Mouse (Mus musculus): ENCODE measurements at regions not wholly inside any gene's neighbourhood (a gene's known extent, or its start where the extent isn't known, plus 50 kb on each side); places are given as distances from the start of the nearest gene placed in this dataset.
"Not testable (repeated sequence)": the region's sequence is repeated elsewhere in the genome, so short reads cannot be mapped to it uniquely, and the experiment has no call there.

GRCm38 (mm10) chr8:35101701-35102100 is 663.9 kb upstream of the Gm19410 start:
- no peak for ATAC-seq (ENCODE audit: insufficient number of reproducible peaks, insufficient read depth, low FRiP score, low TSS enrichment, low read depth)
- H3K27me3 ChIP-seq, result no peaks in the 10 kb centered on the region
- H3K36me3 ChIP-seq, result no peaks in the 10 kb centered on the region
- no peak overlapping the region for H3K4me3 ChIP-seq
- no peaks in the 10 kb centered on the region for H3K4me1 ChIP-seq
- H3K9me3 ChIP-seq, result no peaks in the 10 kb centered on the region
- no peak overlapping the region for H3K4me2 ChIP-seq
- H3K27ac ChIP-seq, result no peak overlapping the region
- no peak overlapping the region for H3K9ac ChIP-seq
- 61% methylated on average over 5 of the region's 5 CpGs for WGBS

DNA sequence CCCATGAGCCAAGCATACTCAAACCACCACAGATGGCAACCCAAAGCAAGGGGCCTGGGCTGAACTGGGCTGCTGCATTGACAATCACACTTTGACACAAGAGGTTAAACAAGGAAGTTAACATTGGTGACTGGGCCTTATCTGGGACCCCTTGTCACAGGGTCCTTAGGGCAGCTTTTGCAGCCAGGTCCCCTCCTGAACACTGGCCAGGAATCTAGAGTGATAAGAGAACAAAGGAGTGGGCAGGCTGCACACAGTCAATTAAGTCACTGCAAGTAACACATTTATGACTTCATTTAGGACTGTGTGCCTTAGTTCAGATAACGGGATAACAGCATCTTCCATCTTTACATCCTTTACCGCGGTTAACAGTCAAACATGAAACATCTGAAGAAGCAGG is 663.5 kb upstream of the Gm19410 start:
- not testable (repeated sequence) for H3K4me3 ChIP-seq; H3K4me1 ChIP-seq; H3K4me2 ChIP-seq; H3K27me3 ChIP-seq; ATAC-seq (ENCODE audit: insufficient number of reproducible peaks, insufficient read depth, low FRiP score, low TSS enrichment, low read depth); H3K9ac ChIP-seq; H3K9me3 ChIP-seq; H3K36me3 ChIP-seq; H3K27ac ChIP-seq
- WGBS, result 97% methylated on average over 3 of the region's 3 CpGs

DNA sequence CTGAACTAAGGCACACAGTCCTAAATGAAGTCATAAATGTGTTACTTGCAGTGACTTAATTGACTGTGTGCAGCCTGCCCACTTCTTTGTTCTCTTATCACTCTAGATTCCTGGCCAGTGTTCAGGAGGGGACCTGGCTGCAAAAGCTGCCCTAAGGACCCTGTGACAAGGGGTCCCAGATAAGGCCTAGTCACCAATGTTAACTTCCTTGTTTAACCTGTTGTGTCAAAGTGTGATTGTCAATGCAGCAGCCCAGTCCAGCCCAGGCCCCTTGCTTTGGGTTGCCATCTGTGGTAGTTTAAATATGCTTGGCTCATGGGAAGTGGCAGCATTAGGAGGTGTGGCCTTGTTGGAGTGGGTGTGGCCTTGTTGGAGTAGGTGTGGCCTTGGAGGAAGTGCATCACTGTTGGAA is 661.1 kb upstream of the Gm19410 start:
- H3K9me3 ChIP-seq; H3K4me1 ChIP-seq; H3K4me3 ChIP-seq; ATAC-seq (ENCODE audit: insufficient number of reproducible peaks, insufficient read depth, low FRiP score, low TSS enrichment, low read depth); H3K9ac ChIP-seq; H3K36me3 ChIP-seq; H3K27ac ChIP-seq; H3K27me3 ChIP-seq; H3K4me2 ChIP-seq: not testable (repeated sequence)

DNA sequence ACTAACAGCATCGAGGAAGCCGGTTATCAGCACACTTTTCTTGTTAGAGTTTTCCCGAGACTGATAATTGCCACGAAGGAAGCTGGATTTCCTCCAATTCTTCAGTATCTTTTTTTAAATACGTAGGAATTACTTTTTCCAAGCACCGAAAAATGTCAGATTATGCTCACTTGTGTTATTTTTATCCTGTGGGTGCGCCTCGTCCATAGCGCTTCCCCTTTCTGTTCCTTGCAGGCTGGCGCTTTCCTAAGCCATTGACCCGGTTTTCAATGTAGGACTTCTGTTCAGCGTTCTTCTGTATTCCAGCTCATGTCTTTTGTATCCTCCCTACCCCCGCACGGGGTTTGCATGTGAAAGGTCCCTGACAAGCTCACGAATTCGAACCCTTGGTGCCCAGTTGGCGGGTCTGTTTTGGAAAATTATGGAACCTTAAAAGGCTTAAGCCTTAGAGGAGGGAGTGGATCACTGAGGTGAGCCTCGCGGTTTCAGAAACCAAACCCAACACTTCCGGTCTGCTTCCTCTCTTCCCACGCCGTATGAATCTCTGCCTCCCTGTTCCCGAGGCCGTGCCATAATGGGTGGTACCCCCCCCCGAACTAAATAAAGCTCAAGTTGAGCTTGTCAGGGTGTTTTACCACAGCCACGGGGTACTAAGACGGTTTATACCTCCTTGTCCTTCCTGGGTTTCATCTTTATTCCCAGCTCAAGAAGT is 655.9 kb upstream of the Gm19410 start:
- Histone ChIP-seq H3K4me2 (no peak overlapping the region), H3K9me3 (no peaks in the 10 kb centered on the region), H3K27me3 (no peaks in the 10 kb centered on the region), H3K4me1 (0 out of 2 replicates have a peak, but pooled peaks cover 2% of the 10 kb centered on the region), H3K36me3 (no peaks in the 10 kb centered on the region), H3K4me3 (no peak overlapping the region), H3K9ac (no peak overlapping the region), H3K27ac (no peak overlapping the region)
- ATAC-seq (ENCODE audit: insufficient number of reproducible peaks, insufficient read depth, low FRiP score, low TSS enrichment, low read depth), result no peak
- WGBS, result 81% methylated on average over 27 of the region's 27 CpGs

DNA sequence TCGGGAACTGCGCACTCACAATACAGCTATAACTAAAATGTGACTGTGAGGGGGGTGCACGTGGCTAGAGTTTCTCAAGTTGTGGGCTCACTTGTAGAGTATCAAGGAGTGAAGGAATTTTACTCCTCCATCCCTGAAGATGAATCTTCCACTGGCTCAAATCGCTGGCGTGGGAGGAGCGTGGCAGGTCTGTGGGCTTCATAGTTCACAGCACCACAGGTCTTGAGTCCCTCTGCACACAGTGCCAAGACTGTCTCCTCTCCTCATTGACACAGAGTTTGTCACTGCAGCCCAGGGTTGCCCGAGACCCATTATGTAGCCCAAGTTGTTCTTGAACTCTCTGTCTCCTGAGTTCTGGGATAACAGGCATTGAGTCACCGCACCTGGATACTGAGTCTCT is 655.3 kb upstream of the Gm19410 start:
- no peak for ATAC-seq (ENCODE audit: insufficient number of reproducible peaks, insufficient read depth, low FRiP score, low TSS enrichment, low read depth)
- Histone ChIP-seq H3K4me1 (0 out of 2 replicates have a peak, but pooled peaks cover 2% of the 10 kb centered on the region), H3K9ac (no peak overlapping the region), H3K27me3 (no peaks in the 10 kb centered on the region), H3K27ac (no peak overlapping the region), H3K9me3 (no peaks in the 10 kb centered on the region), H3K4me3 (no peak overlapping the region), H3K4me2 (no peak overlapping the region), H3K36me3 (no peaks in the 10 kb centered on the region)
- 91% methylated on average over 8 of the region's 8 CpGs for WGBS

DNA sequence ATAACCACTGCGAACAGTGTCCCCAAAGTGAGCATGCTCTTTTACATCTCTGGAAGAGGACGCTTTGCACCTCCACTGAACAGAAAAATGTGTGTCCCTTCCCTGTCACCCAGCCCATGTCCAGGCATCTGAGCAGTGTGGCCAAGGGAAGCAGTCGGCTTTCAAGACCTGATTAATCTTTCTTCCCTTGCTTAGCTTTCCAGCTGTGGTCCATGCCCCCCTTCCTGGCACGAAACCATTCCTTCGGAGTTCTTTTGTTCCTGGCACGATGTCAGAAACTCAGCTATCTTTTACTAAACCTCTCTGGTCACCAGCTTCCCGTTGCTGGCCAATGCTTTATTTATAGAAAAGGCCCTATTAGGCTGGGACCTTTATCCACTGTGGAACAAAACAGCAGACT is 654.5 kb upstream of the Gm19410 start:
- no peak overlapping the region for H3K27ac ChIP-seq
- no peak for ATAC-seq (ENCODE audit: insufficient number of reproducible peaks, insufficient read depth, low FRiP score, low TSS enrichment, low read depth)
- 75% methylated on average over 7 of the region's 7 CpGs for WGBS
- no peak overlapping the region for H3K4me2 ChIP-seq
- no peak overlapping the region for H3K9ac ChIP-seq
- H3K4me3 ChIP-seq, result no peak overlapping the region
- no peaks in the 10 kb centered on the region for H3K27me3 ChIP-seq
- H3K4me1 ChIP-seq, result 0 out of 2 replicates have a peak, but pooled peaks cover 2% of the 10 kb centered on the region
- H3K9me3 ChIP-seq, result no peaks in the 10 kb centered on the region
- H3K36me3 ChIP-seq, result no peaks in the 10 kb centered on the region

DNA sequence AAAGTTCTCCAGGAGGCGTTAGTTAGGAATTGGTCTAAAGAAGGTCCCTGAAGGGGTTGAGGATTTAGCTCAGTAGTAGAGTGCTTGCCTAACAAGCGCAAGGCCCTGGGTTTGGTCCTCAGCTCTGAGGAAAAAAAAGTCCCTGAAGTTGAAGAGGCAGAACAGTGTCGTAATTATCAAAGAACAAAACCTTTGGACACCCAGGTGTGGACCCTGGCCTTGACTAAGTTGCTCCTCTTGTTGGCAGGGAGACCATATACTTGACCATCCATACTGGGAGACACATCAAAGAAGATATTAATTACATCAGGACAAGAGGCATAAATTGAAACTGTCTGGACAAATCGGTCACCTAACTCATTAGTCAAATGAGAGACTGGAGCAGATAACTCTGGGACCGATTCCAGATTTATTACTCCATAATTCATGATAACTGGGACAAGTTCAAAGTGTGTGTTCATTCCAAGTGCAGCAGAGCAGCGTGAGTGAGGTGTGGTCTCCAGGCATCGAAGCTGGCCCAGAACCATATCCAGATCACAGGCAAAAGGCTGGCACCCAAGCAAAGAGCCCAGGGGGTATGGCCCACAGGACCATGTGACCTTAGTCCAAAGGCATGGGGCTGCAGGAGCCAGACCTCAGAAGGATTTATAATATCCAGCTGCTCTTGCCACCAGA is 652.9 kb upstream of the Gm19410 start:
- 86% methylated on average over 7 of the region's 7 CpGs for WGBS

GRCm38 (mm10) chr8:35114031-35114430 is 651.6 kb upstream of the Gm19410 start:
- no peak overlapping the region for H3K9ac ChIP-seq
- ATAC-seq (ENCODE audit: insufficient number of reproducible peaks, insufficient read depth, low FRiP score, low TSS enrichment, low read depth), result no peak
- H3K4me3 ChIP-seq, result no peak overlapping the region
- WGBS, result 71% methylated on average over 10 of the region's 10 CpGs
- 0 out of 2 replicates have a peak, but pooled peaks cover 2% of the 10 kb centered on the region for H3K4me1 ChIP-seq
- H3K27me3 ChIP-seq, result no peaks in the 10 kb centered on the region
- no peak overlapping the region for H3K27ac ChIP-seq
- no peaks in the 10 kb centered on the region for H3K36me3 ChIP-seq
- no peaks in the 10 kb centered on the region for H3K9me3 ChIP-seq
- H3K4me2 ChIP-seq, result no peak overlapping the region

More for the DNA sequence above, 652.9 kb upstream of the Gm19410 start:
- Histone ChIP-seq H3K27ac (no peak overlapping the region), H3K36me3 (no peaks in the 10 kb centered on the region), H3K4me1 (0 out of 2 replicates have a peak, but pooled peaks cover 2% of the 10 kb centered on the region), H3K4me2 (no peak overlapping the region), H3K27me3 (no peaks in the 10 kb centered on the region), H3K9me3 (no peaks in the 10 kb centered on the region), H3K4me3 (no peak overlapping the region), H3K9ac (no peak overlapping the region)
- no peak for ATAC-seq (ENCODE audit: insufficient number of reproducible peaks, insufficient read depth, low FRiP score, low TSS enrichment, low read depth)

DNA sequence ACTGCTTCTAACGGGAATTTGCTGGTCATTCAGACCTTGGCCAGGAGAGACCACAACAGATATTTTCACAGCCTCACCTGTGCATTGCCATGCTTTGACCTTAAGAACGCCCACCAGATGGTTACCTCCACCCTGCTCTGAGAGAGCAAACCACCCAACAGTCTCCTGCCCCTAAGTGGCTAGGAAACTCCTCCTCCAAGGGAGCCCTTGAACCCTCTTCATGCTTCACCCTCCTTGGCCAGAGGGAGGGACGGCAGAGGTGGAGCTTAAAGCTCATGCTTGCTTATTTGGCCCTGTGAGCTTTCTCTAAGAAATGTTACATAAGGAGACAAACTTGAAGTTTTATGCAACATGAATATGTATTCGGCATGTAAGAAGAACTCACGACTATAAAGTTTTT is 645.0 kb upstream of the Gm19410 start:
- WGBS, result 77% methylated on average over 5 of the region's 5 CpGs
- no peaks in the 10 kb centered on the region for H3K36me3 ChIP-seq
- no peak overlapping the region for H3K27ac ChIP-seq
- H3K4me1 ChIP-seq, result peaks cover 5% of the 10 kb centered on the region; the same call in 1 of the 2 replicates
- H3K27me3 ChIP-seq, result no peaks in the 10 kb centered on the region
- no peaks in the 10 kb centered on the region for H3K9me3 ChIP-seq
- H3K4me2 ChIP-seq, result no peak overlapping the region
- no peak overlapping the region for H3K4me3 ChIP-seq
- no peak for ATAC-seq (ENCODE audit: insufficient number of reproducible peaks, insufficient read depth, low FRiP score, low TSS enrichment, low read depth)
- H3K9ac ChIP-seq, result no peak overlapping the region

DNA sequence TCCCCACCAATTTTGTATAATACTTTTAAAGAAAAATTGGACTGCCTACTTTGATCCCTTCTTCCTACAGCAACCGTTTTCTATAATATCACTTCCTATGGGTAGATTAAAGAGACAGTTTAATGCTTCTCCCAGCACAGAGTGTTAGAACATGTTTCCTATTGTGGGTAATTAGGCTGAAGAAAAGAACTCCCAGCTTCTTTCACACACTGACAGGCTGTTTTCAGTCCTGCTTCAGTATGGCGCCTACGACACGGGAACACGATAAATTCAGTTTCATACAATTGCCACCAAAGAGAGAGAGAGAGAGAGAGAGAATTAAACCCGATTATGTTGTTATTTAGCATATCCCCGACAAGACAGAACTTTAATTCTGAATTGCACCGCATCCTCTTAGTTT is 644.5 kb upstream of the Gm19410 start:
- H3K4me3 ChIP-seq, result no peak overlapping the region
- no peaks in the 10 kb centered on the region for H3K36me3 ChIP-seq
- no peak overlapping the region for H3K4me2 ChIP-seq
- WGBS, result 82% methylated on average over 8 of the region's 8 CpGs
- no peaks in the 10 kb centered on the region for H3K27me3 ChIP-seq
- peaks cover 5% of the 10 kb centered on the region; the same call in 1 of the 2 replicates for H3K4me1 ChIP-seq
- no peaks in the 10 kb centered on the region for H3K9me3 ChIP-seq
- no peak overlapping the region for H3K27ac ChIP-seq
- no peak overlapping the region for H3K9ac ChIP-seq
- ATAC-seq (ENCODE audit: insufficient number of reproducible peaks, insufficient read depth, low FRiP score, low TSS enrichment, low read depth), result no peak

DNA sequence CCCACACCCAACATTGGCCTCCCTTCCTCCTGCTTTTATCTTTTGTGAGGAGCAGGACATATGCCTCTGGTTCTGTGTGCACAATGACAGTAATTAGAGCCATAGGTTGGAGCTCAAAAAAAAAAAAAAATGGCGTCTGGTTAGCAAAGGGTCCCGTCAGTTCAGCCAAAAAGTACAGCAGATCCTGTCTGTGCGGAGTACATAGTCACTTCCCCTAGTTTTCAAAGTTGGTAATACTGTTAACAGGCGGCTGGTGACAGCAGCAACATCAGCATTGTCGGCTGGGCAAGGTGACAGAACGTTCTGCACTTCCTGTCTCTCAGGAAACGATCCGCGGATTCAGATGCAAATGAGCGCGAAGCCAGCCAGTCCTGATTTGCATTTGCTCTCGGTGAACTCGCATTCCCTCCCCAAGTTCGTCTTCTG is 642.4 kb upstream of the Gm19410 start:
- 4% methylated on average over 14 of the region's 14 CpGs for WGBS
- Histone ChIP-seq H3K4me2 (peak overlapping the region; percentile 59), H3K9ac (peak overlapping the region; percentile 55), H3K9me3 (no peaks in the 10 kb centered on the region), H3K27me3 (no peaks in the 10 kb centered on the region), H3K27ac (no peak overlapping the region), H3K36me3 (no peaks in the 10 kb centered on the region), H3K4me3 (peak overlapping the region; percentile 37), H3K4me1 (peaks cover 5% of the 10 kb centered on the region; the same call in 1 of the 2 replicates)
- no peak for ATAC-seq (ENCODE audit: insufficient number of reproducible peaks, insufficient read depth, low FRiP score, low TSS enrichment, low read depth)

DNA sequence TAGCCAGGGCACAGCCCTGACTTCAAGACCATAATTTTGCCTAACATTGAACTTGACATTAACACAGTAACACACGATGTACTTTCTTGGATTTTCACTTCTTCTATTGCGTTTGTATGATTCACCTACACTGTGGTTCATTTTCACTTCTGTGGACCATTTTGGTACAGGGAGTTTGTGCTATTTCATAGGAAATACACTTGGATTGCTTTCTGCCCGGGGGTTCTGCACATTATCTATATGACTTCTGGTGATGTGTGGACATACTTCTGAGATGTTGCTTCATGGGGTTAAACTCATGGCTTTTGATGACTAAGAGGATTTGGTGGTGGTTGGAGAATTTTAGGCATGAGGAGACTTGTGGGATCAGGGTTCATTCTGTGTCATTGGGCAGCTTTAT is 640.4 kb upstream of the Gm19410 start:
- Histone ChIP-seq H3K9ac (no peak overlapping the region), H3K4me2 (no peak overlapping the region), H3K27me3 (no peaks in the 10 kb centered on the region), H3K4me1 (peaks cover 6% of the 10 kb centered on the region), H3K9me3 (no peaks in the 10 kb centered on the region), H3K27ac (no peak overlapping the region), H3K36me3 (no peaks in the 10 kb centered on the region), H3K4me3 (no peak overlapping the region)
- 88% methylated on average over 3 of the region's 3 CpGs for WGBS
- no peak for ATAC-seq (ENCODE audit: insufficient number of reproducible peaks, insufficient read depth, low FRiP score, low TSS enrichment, low read depth)

Measured in embryonic facial prominence, embryonic 13.5 days (tissue).